Mouse (Mus musculus) R1 (cell line): ENCODE results near the gene Lrrtm4.

Experiments used
- DNase-seq: peaks from one replicate; pipeline ENCODE4 v3.0.0-alpha.2; 2018; ENCODE audit warnings: low read depth, low spot score

Lrrtm4 gene

GRCm38 (mm10) chr6:80720468-80720867 is 701.8 kb downstream of the Lrrtm4 start:
- DNase-seq, result no peak

GRCm38 (mm10) chr6:80733416-80733815 is 714.7 kb downstream of the Lrrtm4 start:
- DNase-seq, result no peak

DNA sequence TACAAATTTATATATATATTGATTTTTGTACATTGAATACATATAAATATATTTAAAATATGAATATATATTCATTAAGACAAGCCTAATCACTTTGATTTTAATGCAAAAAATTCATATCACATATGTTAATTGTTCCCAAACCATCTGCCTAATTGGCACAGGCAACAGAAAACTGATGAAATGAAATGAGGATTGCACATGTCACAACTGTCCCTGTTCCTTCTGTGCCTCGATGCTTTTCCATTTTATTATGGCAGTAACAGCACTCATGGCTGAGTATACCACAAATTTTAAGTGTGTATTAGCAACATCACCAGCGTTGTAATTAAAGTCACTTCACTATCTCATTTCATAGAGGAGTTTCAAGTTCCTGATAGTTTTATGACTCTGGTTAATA is 732.1 kb downstream of the Lrrtm4 start:
- no peak for DNase-seq

DNA sequence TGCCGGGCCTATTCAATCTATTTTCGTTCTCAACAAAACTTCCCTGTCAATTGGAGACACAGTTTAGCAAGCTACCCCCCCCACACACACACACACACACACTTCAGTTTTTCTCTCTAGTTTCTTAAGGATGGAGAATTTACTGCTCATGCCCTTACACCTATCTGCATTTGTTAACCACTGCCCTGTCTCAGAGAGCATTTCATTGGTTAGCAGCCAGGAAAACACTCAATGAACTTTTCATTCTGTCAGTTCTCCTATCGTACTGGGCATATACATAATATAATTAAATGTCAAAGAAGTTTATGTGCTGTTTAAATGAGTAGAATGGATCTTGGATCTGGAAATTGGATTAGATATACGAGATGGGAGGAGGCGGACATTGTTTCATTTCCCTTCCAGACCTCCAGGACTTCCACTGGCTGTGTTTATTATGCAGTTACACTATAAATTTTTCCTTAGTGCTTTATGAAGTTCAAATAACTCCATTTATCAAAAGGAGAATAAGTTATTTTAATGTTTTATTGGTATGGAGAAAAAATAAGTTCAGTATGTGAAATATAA is 742.0 kb downstream of the Lrrtm4 start:
- DNase-seq, result no peak

GRCm38 (mm10) chr6:80786282-80786681 is 767.6 kb downstream of the Lrrtm4 start:
- DNase-seq, result peak; percentile 22

DNA sequence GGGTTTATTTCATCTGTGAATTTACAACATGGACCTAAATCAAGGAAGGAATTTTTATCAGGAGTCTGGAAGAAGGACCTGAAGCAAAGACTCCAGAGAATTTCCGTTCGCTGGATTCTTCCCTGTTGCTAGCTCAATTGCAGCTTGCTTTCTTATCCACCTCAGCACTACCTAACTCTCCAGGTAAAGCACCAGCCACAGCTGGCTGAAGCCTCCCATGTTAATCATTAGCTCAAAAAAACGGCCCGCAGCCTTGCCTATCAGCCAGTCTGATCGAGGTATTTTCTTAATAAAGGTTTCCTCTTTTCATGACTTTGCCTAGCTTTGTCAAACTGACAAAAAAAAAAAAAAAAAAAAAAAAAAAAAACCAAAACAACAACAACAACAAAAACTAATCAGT is 805.1 kb downstream of the Lrrtm4 start:
- DNase-seq, result no peak

- DNase-seq, result no peak
These were observed 821.1 kb downstream of the Lrrtm4 start for GRCm38 (mm10) chr6:80839784-80840183.

DNA sequence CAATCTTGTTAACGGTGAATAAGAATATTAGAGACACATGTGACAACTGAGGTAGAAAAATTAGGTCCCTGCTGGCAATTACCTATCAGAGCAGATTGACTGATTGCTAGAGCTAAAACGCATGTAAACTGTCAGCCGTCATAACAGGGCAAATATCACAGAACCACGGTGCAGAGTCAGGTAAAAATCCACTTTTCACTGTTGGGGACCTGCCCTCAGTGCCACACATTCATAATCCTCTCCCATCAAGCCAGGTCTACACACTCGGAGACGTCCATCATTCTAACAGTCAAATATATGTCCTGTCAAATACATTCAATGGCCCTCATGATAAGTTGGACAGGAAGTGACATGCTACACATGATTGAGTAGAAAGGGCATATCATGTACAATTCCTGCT is 826.6 kb downstream of the Lrrtm4 start:
- DNase-seq, result no peak

DNA sequence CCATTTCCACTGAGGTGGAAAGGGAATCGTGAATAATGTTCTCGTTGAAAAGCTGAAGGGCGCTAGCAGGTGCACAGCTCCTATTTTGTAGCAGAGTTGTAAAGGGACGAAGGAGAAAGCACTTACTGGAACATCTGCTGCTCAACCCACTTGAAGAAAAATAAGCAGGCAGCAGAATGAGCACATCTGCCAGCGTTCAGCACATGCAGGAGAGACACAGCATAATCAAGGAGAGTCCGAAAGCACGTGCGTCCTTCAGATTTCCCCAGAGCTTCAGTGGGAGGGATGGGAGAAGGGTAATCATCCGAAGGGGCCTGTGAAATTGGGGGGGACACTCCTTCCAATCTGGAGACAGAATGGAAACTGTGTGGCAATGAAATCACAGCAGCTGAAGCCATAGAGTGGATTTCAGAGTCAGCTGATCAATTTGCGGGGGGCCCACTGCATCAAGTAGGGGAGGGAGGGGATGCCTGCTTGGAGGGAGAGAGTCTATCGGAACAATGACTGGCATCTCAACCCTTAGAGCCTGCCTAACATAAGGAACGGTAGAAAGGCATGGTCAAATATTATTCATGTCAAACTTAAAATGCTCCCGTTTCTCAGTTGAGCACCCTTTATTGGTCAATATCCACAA is 838.4 kb downstream of the Lrrtm4 start:
- DNase-seq, result no peak
